Mouse (Mus musculus) midbrain, postnatal 0 days (tissue): Measurements from ENCODE around the gene Slc32a1. TPM values are rescaled to one million over a fixed set of nuclear protein-coding genes. Genes with fewer than 3 reads are reported as not detected.

Source experiments
- ATAC-seq: fragments of 200-750 bp; cut with Nextera tagmentation; 2 replicates; pipeline ENCODE4 v1.8.0; 2017; ENCODE audit warnings: moderate number of reproducible peaks, mild to moderate bottlenecking, moderate TSS enrichment, moderate library complexity; ENCODE audit not compliant: low FRiP score
- DNase-seq: peaks from one replicate; pipeline ENCODE4 v3.0.0-alpha.2; 2015; ENCODE audit warnings: low spot score
- H3K27ac ChIP-seq: fragments of 300-500 bp; sonication (generic); 2 replicates; pipeline ENCODE4 v1.5.1; 2014; ENCODE audit warnings: low read depth, mild to moderate bottlenecking, low read length, mixed read lengths
- H3K27me3 ChIP-seq: fragments of 300-500 bp; sonication (generic); 2 replicates; pipeline ENCODE4 v1.6.1; 2014; ENCODE audit warnings: low read length, control low read depth, mixed read lengths; ENCODE audit not compliant: insufficient read depth
- H3K36me3 ChIP-seq: fragments of 300-500 bp; sonication (generic); 2 replicates; pipeline ENCODE4 v1.6.1; 2014; ENCODE audit warnings: low read length, control low read depth, mixed read lengths; ENCODE audit not compliant: insufficient read depth
- H3K4me1 ChIP-seq: fragments of 300-500 bp; sonication (generic); 2 replicates; pipeline ENCODE4 v1.6.1; 2014; ENCODE audit warnings: mild to moderate bottlenecking, control low read depth, antibody characterized with exemption, low read length, mixed read lengths; ENCODE audit not compliant: insufficient read depth
- H3K4me2 ChIP-seq: fragments of 300-500 bp; sonication (generic); 2 replicates; pipeline ENCODE4 v1.6.1; 2014; ENCODE audit warnings: low read depth, mild to moderate bottlenecking, low read length, mixed read lengths; ENCODE audit not compliant: poor library complexity, severe bottlenecking
- H3K4me3 ChIP-seq: fragments of 300-500 bp; sonication (generic); 2 replicates; pipeline ENCODE4 v1.5.1; 2014; ENCODE audit warnings: low read depth, mild to moderate bottlenecking, low read length, moderate library complexity
- H3K9ac ChIP-seq: fragments of 300-500 bp; sonication (generic); replicated peaks from 2 replicates; pipeline ENCODE4 v1.6.1; 2014; ENCODE audit warnings: mild to moderate bottlenecking, low read length, moderate library complexity, mixed read lengths; ENCODE audit not compliant: poor library complexity, severe bottlenecking
- H3K9me3 ChIP-seq: fragments of 300-500 bp; sonication (generic); 2 replicates; pipeline ENCODE4 v1.6.1; 2016; ENCODE audit warnings: low read length, control low read depth
- CTCF ChIP-seq: IDR thresholded peaks from 2 replicates; pipeline ENCODE4 v1.5.1; 2016; ENCODE audit warnings: antibody characterized with exemption, mild to moderate bottlenecking
- WGBS: fragments of 180-500 bp; shearing (Covaris S2); extraction: QIAGEN DNeasy Blood & Tissue Kit; methylation state at CpG from one replicate; pipeline ENCODE4 v1.1.7; 2014; 5-methylcytosine and 5-hydroxymethylcytosine counted together
- polyA plus RNA-seq: library from polyadenylated mRNA; unstranded; fragments of >200 nt; fragmentation: Nextera tagmentation; extraction: Ambion mirVana; gene quantifications from 2 replicates; pipeline ENCODE4 v1.2.1, GENCODE M21; 2015
- total RNA-seq: library from RNA; depleted of rRNA; stranded (reverse); fragments of >200 nt; gene quantifications from 2 replicates; pipeline ENCODE4 v1.2.3, GENCODE M21; 2014

Gene Slc32a1
- total and polyA plus RNA-seq, 2 experiments from 2014 or later = 14.3 to 63.6 TPM

DNA sequence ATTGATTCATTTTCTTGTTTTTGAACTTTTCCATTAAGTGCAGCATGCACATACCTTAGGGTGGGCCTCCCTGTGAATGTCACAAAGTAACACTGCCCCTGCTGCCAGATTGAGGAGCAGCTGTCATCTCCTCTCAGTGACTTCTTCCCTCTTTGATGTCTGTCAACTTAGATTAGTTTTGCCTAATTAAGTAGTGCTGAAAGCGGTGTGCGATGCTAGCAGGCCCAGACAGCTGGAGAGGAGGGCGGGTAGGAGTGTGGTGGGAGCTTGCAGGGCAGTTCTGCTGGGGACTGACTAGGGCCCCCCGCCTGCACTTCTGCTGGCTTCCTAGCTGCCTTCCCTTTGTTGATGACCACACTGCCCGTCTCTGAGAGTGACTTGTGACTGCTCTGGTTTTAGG lies 21.3 kb downstream of the Slc32a1 start:
- H3K4me2 ChIP-seq = no peak overlapping the region
- no peak for DNase-seq
- no peak for TF ChIP-seq CTCF
- no peak for ATAC-seq
- no peak overlapping the region for H3K27ac ChIP-seq
- WGBS = 61% methylated on average over 5 of the region's 5 CpGs
- no peaks in the 10 kb centered on the region for H3K9me3 ChIP-seq
- H3K4me1 ChIP-seq = peaks cover under 1% of the 10 kb centered on the region; the same call in 1 of the 2 replicates
- no peak overlapping the region for H3K4me3 ChIP-seq
- H3K27me3 ChIP-seq = no peaks in the 10 kb centered on the region
- no peak overlapping the region for H3K9ac ChIP-seq
- peaks cover 67% of the 10 kb centered on the region for H3K36me3 ChIP-seq

DNA sequence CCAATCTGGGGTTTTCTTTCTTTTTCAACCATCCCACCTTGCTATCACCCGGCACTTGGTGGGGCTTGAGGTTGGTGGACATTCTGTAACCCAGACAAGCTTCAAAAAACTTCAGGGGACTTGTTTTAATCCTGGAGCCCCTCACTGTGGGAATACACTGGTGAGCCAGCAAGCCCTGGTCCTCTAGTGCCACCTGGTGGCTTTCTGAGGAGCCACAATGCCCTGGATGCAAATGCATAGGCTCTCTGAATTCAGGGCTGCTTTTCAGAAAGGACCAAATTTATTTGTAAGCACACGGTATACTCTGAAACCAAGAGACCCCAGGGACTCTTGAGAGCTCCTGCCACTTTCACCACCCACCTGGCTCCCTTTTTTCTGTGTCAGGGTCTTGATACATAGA lies 31.3 kb downstream of the Slc32a1 start:
- DNase-seq = peak; percentile 80
- Histone ChIP-seq H3K36me3 (peaks cover 37% of the 10 kb centered on the region), H3K27me3 (no peaks in the 10 kb centered on the region), H3K9me3 (no peaks in the 10 kb centered on the region), H3K27ac (no peak overlapping the region), H3K4me1 (no peaks in the 10 kb centered on the region), H3K4me2 (no peak overlapping the region), H3K4me3 (no peak overlapping the region), H3K9ac (no peak overlapping the region)
- ATAC-seq = no peak
- WGBS = 5% methylated on average over 2 of the region's 2 CpGs
- TF ChIP-seq CTCF = peak; percentile 95

DNA sequence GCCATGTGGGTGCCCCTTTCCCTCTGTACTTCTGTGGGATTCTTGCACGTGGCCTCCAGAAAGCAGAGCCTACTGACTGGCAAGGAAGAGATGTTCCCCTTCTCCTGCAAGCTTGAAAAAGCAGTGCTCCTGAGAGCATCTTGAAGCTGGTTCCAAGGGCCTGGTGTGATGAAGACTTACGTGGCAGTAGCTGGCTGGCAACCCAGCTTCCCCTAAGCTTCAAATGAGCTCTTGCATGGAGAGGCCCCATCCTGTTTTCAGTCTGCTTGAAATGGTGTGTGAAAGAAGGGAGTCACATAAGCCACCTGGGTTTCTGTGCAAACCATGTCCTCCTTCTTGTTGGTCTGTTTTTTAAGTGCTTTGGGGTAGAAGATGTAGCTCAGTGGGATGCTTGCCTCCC lies 32.0 kb downstream of the Slc32a1 start:
- ATAC-seq = no peak
- WGBS = 88% methylated on average over 2 of the region's 2 CpGs

DNA sequence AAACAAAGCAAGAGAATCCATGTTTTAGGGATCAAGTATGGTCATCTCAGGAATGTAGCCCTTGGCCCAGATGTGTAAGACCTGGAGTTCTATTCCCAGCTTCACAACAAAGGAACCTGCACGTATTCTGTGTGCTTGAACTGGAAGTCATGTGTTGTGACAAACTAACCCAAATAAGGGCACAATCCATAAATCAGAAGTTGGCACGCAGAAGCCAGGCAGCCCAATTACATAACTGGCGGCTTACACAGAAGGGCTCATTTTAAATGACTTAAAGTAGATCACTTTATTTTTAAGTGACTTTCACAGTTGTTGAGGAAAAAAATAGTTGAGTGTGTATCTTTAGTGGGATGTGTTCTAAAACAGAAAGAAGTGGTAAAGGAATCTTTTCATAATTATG lies 33.2 kb downstream of the Slc32a1 start:
- H3K36me3 ChIP-seq = peaks cover 21% of the 10 kb centered on the region
- no peak overlapping the region for H3K4me2 ChIP-seq
- H3K4me3 ChIP-seq = no peak overlapping the region
- no peak for TF ChIP-seq CTCF
- H3K27ac ChIP-seq = no peak overlapping the region
- H3K27me3 ChIP-seq = no peaks in the 10 kb centered on the region
- H3K9ac ChIP-seq = no peak overlapping the region
- no peaks in the 10 kb centered on the region for H3K9me3 ChIP-seq
- DNase-seq (no peak), ATAC-seq (no peak)
- WGBS = 92% methylated on average over 3 of the region's 3 CpGs
- H3K4me1 ChIP-seq = no peaks in the 10 kb centered on the region

More for the DNA sequence above, 32.0 kb downstream of the Slc32a1 start:
- Histone ChIP-seq H3K4me3 (no peak overlapping the region), H3K9me3 (no peaks in the 10 kb centered on the region), H3K4me1 (no peaks in the 10 kb centered on the region), H3K27me3 (no peaks in the 10 kb centered on the region), H3K27ac (no peak overlapping the region), H3K36me3 (peaks cover 31% of the 10 kb centered on the region), H3K4me2 (no peak overlapping the region), H3K9ac (no peak overlapping the region)
- DNase-seq = no peak
- no peak for TF ChIP-seq CTCF

DNA sequence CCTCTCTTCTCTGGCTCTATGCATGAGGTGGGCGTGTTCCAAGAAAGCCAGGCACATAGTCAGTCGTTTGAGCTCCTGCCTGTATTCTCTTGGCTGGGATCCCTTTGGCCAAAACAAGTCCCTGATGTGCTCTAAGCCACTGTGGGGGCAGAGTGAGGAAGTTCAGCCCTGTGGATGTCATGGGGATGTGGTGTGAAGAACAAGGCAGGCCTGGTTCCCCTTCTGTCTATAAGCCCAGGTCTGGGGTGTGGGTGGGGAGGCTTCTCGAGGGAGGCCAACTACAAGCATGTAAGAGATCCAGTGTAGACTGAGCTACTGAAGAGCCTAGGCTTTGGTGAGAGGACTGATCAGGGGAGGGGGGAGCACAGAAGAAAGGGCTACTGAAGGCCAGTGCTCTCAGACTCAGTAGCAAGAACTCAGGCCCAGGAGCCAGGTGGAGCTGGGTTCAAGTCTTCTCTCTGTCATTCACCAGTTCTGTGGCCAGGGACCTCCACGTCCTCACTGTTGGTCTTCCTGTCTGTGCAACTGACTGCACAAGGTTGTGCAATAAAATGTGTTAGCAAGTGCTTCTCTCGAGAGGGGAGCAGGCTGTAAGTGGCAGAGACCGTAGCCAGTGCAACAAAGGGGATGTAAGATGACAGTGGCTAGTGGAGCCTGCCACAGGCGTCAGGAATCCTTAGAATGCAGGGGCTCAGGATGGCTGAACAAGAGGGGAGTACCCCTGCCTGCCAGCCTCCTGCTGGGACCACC lies 40.8 kb downstream of the Slc32a1 start:
- DNase-seq (no peak), ATAC-seq (no peak)
- no peak overlapping the region for H3K9ac ChIP-seq
- TF ChIP-seq CTCF = no peak
- H3K9me3 ChIP-seq = no peaks in the 10 kb centered on the region
- H3K4me2 ChIP-seq = no peak overlapping the region
- no peaks in the 10 kb centered on the region for H3K4me1 ChIP-seq
- H3K27me3 ChIP-seq = no peaks in the 10 kb centered on the region
- no peak overlapping the region for H3K27ac ChIP-seq
- H3K36me3 ChIP-seq = no peaks in the 10 kb centered on the region
- H3K4me3 ChIP-seq = no peak overlapping the region
- WGBS = 49% methylated on average over 7 of the region's 7 CpGs

DNA sequence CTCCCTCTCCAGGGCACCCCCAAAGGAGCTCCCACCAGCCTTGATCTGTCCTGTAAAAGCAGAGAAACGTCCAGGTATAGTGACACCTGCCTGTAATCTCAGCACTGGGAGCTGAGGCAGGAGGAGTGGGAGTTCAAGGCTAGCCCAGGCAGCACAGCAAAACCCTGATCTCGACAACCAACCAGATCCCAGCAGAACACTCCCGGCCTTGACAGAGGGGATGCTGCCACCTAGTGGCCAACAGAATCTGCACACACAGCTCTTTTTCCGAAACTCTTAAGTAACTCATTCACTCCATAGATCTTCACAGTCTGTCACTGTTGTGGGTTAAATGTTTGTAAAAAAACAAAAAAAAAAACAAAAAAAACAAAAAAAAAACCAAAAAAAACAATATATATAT lies 42.4 kb downstream of the Slc32a1 start:
- H3K27me3 ChIP-seq = no peaks in the 10 kb centered on the region
- no peak overlapping the region for H3K4me3 ChIP-seq
- ATAC-seq (no peak), DNase-seq (peak; percentile 75)
- no peaks in the 10 kb centered on the region for H3K4me1 ChIP-seq
- H3K9ac ChIP-seq = no peak overlapping the region
- 7% methylated on average over 4 of the region's 4 CpGs for WGBS
- no peak overlapping the region for H3K27ac ChIP-seq
- no peaks in the 10 kb centered on the region for H3K9me3 ChIP-seq
- no peaks in the 10 kb centered on the region for H3K36me3 ChIP-seq
- TF ChIP-seq CTCF = peak; percentile 93
- H3K4me2 ChIP-seq = no peak overlapping the region
